Mouse (Mus musculus): ENCODE results near the gene Armc3. TPM values are rescaled to one million over a fixed set of nuclear protein-coding genes. Genes with fewer than 3 reads are reported as not detected.
"Not testable (repeated sequence)": the region's sequence is repeated elsewhere in the genome, so short reads cannot be mapped to it uniquely, and the experiment has no call there.

The Armc3 gene
- polyA plus RNA-seq, 1 experiment from 2014 or later, result 0.79 TPM

- ATAC-seq (ENCODE audit: low read depth), result no peak
- no peak overlapping the region for H3K27ac ChIP-seq (ENCODE audit: low read depth, low read length)
- H3K9me3 ChIP-seq (ENCODE audit: control insufficient read depth, low read length), result no peaks in the 10 kb centered on the region
- no peak overlapping the region for H3K4me2 ChIP-seq (ENCODE audit: low read depth, low read length)
- H3K27me3 ChIP-seq (ENCODE audit: control insufficient read depth, insufficient read depth, low read length), result no peaks in the 10 kb centered on the region
- H3K4me1 ChIP-seq (ENCODE audit: control insufficient read depth, insufficient read depth, low read length), result no peaks in the 10 kb centered on the region
- no peaks in the 10 kb centered on the region for H3K36me3 ChIP-seq (ENCODE audit: control insufficient read depth, insufficient read depth, low read length)
- 81% methylated on average over 9 of the region's 9 CpGs for WGBS
- no peak overlapping the region for H3K9ac ChIP-seq (replicated peaks; ENCODE audit: low read depth, low read length)
- no peak overlapping the region for H3K4me3 ChIP-seq (ENCODE audit: low read depth, low read length)
These were observed 101.4 kb downstream of the Armc3 start for GRCm38 (mm10) chr2:19300345-19301089.

- WGBS, result 33% methylated on average over 6 of the region's 6 CpGs
- Histone ChIP-seq H3K9ac (replicated peaks; ENCODE audit: low read depth, low read length) (no peak overlapping the region), H3K36me3 (ENCODE audit: control insufficient read depth, insufficient read depth, low read length) (no peaks in the 10 kb centered on the region), H3K4me1 (ENCODE audit: control insufficient read depth, insufficient read depth, low read length) (no peaks in the 10 kb centered on the region), H3K4me3 (ENCODE audit: low read depth, low read length) (no peak overlapping the region), H3K9me3 (ENCODE audit: control insufficient read depth, low read length) (no peaks in the 10 kb centered on the region), H3K4me2 (ENCODE audit: low read depth, low read length) (no peak overlapping the region), H3K27me3 (ENCODE audit: control insufficient read depth, insufficient read depth, low read length) (no peaks in the 10 kb centered on the region), H3K27ac (ENCODE audit: low read depth, low read length) (no peak overlapping the region)
- no peak for ATAC-seq (ENCODE audit: low read depth)
These were observed 102.1 kb downstream of the Armc3 start for GRCm38 (mm10) chr2:19301251-19301650.

GRCm38 (mm10) chr2:19303087-19303486 is 104.0 kb downstream of the Armc3 start:
- not testable (repeated sequence) for H3K9ac ChIP-seq (replicated peaks; ENCODE audit: low read depth, low read length); ATAC-seq (ENCODE audit: low read depth); H3K4me2 ChIP-seq (ENCODE audit: low read depth, low read length); H3K36me3 ChIP-seq (ENCODE audit: control insufficient read depth, insufficient read depth, low read length); H3K27me3 ChIP-seq (ENCODE audit: control insufficient read depth, insufficient read depth, low read length); H3K27ac ChIP-seq (ENCODE audit: low read depth, low read length); H3K4me1 ChIP-seq (ENCODE audit: control insufficient read depth, insufficient read depth, low read length); H3K4me3 ChIP-seq (ENCODE audit: low read depth, low read length); H3K9me3 ChIP-seq (ENCODE audit: control insufficient read depth, low read length)
- 81% methylated on average over 3 of the region's 3 CpGs for WGBS

GRCm38 (mm10) chr2:19310498-19310897 is 111.4 kb downstream of the Armc3 start:
- Histone ChIP-seq H3K9ac (replicated peaks; ENCODE audit: low read depth, low read length) (no peak overlapping the region), H3K4me2 (ENCODE audit: low read depth, low read length) (no peak overlapping the region), H3K27me3 (ENCODE audit: control insufficient read depth, insufficient read depth, low read length) (no peaks in the 10 kb centered on the region), H3K36me3 (ENCODE audit: control insufficient read depth, insufficient read depth, low read length) (no peaks in the 10 kb centered on the region), H3K4me3 (ENCODE audit: low read depth, low read length) (no peak overlapping the region), H3K9me3 (ENCODE audit: control insufficient read depth, low read length) (no peaks in the 10 kb centered on the region; the same call in 1 of the 2 replicates), H3K4me1 (ENCODE audit: control insufficient read depth, insufficient read depth, low read length) (no peaks in the 10 kb centered on the region), H3K27ac (ENCODE audit: low read depth, low read length) (no peak overlapping the region)
- ATAC-seq (ENCODE audit: low read depth), result no peak
- 84% methylated on average over 3 of the region's 3 CpGs for WGBS

DNA sequence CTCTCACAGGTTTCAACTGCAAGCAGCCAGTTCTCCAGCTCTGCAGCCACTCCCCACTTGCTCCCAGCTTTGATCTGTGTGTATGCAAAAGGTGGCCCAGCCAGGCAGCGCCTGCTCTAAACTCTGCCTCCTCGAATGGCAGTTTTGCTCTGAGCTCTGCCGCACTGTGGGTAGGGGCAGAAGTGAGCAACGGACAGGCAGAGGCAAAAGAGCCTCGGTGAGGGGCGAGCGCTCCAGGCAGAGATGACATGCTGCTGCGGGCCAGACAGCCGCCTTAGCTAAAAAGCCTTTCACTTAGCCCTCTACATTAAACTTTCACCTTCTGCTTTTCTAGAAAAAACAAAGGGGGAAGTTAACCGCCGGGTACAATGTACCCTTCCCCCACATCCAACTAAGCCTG is 117.0 kb downstream of the Armc3 start:
- ATAC-seq (ENCODE audit: low read depth), result no peak
- H3K9me3 ChIP-seq (ENCODE audit: control insufficient read depth, low read length), result peaks cover 4% of the 10 kb centered on the region; the same call in 1 of the 2 replicates
- no peaks in the 10 kb centered on the region for H3K27me3 ChIP-seq (ENCODE audit: control insufficient read depth, insufficient read depth, low read length)
- H3K4me1 ChIP-seq (ENCODE audit: control insufficient read depth, insufficient read depth, low read length), result no peaks in the 10 kb centered on the region
- H3K4me3 ChIP-seq (ENCODE audit: low read depth, low read length), result no peak overlapping the region
- H3K36me3 ChIP-seq (ENCODE audit: control insufficient read depth, insufficient read depth, low read length), result no peaks in the 10 kb centered on the region
- no peak overlapping the region for H3K9ac ChIP-seq (replicated peaks; ENCODE audit: low read depth, low read length)
- 48% methylated on average over 11 of the region's 11 CpGs for WGBS
- no peak overlapping the region for H3K4me2 ChIP-seq (ENCODE audit: low read depth, low read length)
- H3K27ac ChIP-seq (ENCODE audit: low read depth, low read length), result no peak overlapping the region

GRCm38 (mm10) chr2:19316691-19317090 is 117.6 kb downstream of the Armc3 start:
- no peak overlapping the region for H3K4me2 ChIP-seq (ENCODE audit: low read depth, low read length)
- 81% methylated on average over 4 of the region's 4 CpGs for WGBS
- no peaks in the 10 kb centered on the region for H3K36me3 ChIP-seq (ENCODE audit: control insufficient read depth, insufficient read depth, low read length)
- H3K9me3 ChIP-seq (ENCODE audit: control insufficient read depth, low read length), result peaks cover 4% of the 10 kb centered on the region; the same call in 1 of the 2 replicates
- H3K27ac ChIP-seq (ENCODE audit: low read depth, low read length), result no peak overlapping the region
- no peaks in the 10 kb centered on the region for H3K27me3 ChIP-seq (ENCODE audit: control insufficient read depth, insufficient read depth, low read length)
- H3K4me1 ChIP-seq (ENCODE audit: control insufficient read depth, insufficient read depth, low read length), result no peaks in the 10 kb centered on the region
- ATAC-seq (ENCODE audit: low read depth), result no peak
- H3K9ac ChIP-seq (replicated peaks; ENCODE audit: low read depth, low read length), result no peak overlapping the region
- no peak overlapping the region for H3K4me3 ChIP-seq (ENCODE audit: low read depth, low read length)

GRCm38 (mm10) chr2:19317151-19317812 is 118.2 kb downstream of the Armc3 start:
- not testable (repeated sequence) for H3K36me3 ChIP-seq (ENCODE audit: control insufficient read depth, insufficient read depth, low read length); H3K4me1 ChIP-seq (ENCODE audit: control insufficient read depth, insufficient read depth, low read length); H3K4me2 ChIP-seq (ENCODE audit: low read depth, low read length); H3K27ac ChIP-seq (ENCODE audit: low read depth, low read length); H3K27me3 ChIP-seq (ENCODE audit: control insufficient read depth, insufficient read depth, low read length); H3K9me3 ChIP-seq (ENCODE audit: control insufficient read depth, low read length); H3K9ac ChIP-seq (replicated peaks; ENCODE audit: low read depth, low read length); H3K4me3 ChIP-seq (ENCODE audit: low read depth, low read length); ATAC-seq (ENCODE audit: low read depth)
- 89% methylated on average over 2 of the region's 2 CpGs for WGBS

DNA sequence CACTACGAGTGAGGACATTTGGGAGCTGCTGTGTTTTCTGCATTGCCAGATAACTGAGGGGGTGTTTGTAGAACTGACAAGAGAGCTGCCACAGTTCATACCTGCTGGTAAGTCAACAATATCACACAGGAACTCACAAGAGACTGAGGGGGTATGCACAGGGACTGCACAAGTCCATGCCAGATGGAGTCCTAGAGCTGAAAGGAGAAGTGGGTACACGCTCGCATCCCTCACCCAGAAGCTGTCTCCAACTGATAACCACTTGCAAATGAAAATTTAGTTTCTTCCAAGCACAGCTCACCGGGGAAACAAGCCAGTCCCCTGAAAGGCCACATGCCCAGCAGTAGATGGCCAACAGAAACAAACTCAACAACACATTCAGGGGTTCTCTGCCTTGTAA is 119.4 kb downstream of the Armc3 start:
- no peak overlapping the region for H3K4me3 ChIP-seq (ENCODE audit: low read depth, low read length)
- peaks cover 4% of the 10 kb centered on the region; the same call in 1 of the 2 replicates for H3K9me3 ChIP-seq (ENCODE audit: control insufficient read depth, low read length)
- no peak overlapping the region for H3K4me2 ChIP-seq (ENCODE audit: low read depth, low read length)
- no peaks in the 10 kb centered on the region for H3K36me3 ChIP-seq (ENCODE audit: control insufficient read depth, insufficient read depth, low read length)
- H3K27ac ChIP-seq (ENCODE audit: low read depth, low read length), result no peak overlapping the region
- no peak for ATAC-seq (ENCODE audit: low read depth)
- no peaks in the 10 kb centered on the region for H3K27me3 ChIP-seq (ENCODE audit: control insufficient read depth, insufficient read depth, low read length)
- H3K9ac ChIP-seq (replicated peaks; ENCODE audit: low read depth, low read length), result no peak overlapping the region
- no peaks in the 10 kb centered on the region for H3K4me1 ChIP-seq (ENCODE audit: control insufficient read depth, insufficient read depth, low read length)
- 91% methylated on average over 4 of the region's 4 CpGs for WGBS

- peaks cover 4% of the 10 kb centered on the region; the same call in 1 of the 2 replicates for H3K9me3 ChIP-seq (ENCODE audit: control insufficient read depth, low read length)
- H3K9ac ChIP-seq (replicated peaks; ENCODE audit: low read depth, low read length), result no peak overlapping the region
- H3K4me2 ChIP-seq (ENCODE audit: low read depth, low read length), result no peak overlapping the region
- no peak overlapping the region for H3K27ac ChIP-seq (ENCODE audit: low read depth, low read length)
- ATAC-seq (ENCODE audit: low read depth), result no peak
- H3K27me3 ChIP-seq (ENCODE audit: control insufficient read depth, insufficient read depth, low read length), result no peaks in the 10 kb centered on the region
- H3K36me3 ChIP-seq (ENCODE audit: control insufficient read depth, insufficient read depth, low read length), result no peaks in the 10 kb centered on the region
- H3K4me3 ChIP-seq (ENCODE audit: low read depth, low read length), result no peak overlapping the region
- H3K4me1 ChIP-seq (ENCODE audit: control insufficient read depth, insufficient read depth, low read length), result no peaks in the 10 kb centered on the region
- 77% methylated on average over 3 of the region's 3 CpGs for WGBS
These were observed 120.2 kb downstream of the Armc3 start for GRCm38 (mm10) chr2:19319284-19319683.
